Mouse (Mus musculus) hindbrain, embryonic 15.5 days (tissue): ENCODE measurements around the gene Copa. TPM values are rescaled to one million over a fixed set of nuclear protein-coding genes. Genes with fewer than 3 reads are reported as not detected.

Experiments
- ATAC-seq: fragments of 200-750 bp; cut with Nextera tagmentation; 2 replicates; pipeline ENCODE4 v1.8.0; 2017; ENCODE audit warnings: low read depth, moderate number of reproducible peaks, moderate TSS enrichment; ENCODE audit not compliant: low FRiP score
- H3K27ac ChIP-seq: fragments of 300-500 bp; sonication (generic); replicated peaks from 2 replicates; pipeline ENCODE4 v1.5.1; 2015; ENCODE audit warnings: mild to moderate bottlenecking, inconsistent platforms
- H3K27me3 ChIP-seq: fragments of 300-500 bp; sonication (generic); 2 replicates; pipeline ENCODE4 v1.6.1; 2015; ENCODE audit warnings: control low read depth, inconsistent platforms
- H3K36me3 ChIP-seq: fragments of 300-500 bp; sonication (generic); 2 replicates; pipeline ENCODE4 v1.6.1; 2015; ENCODE audit warnings: control low read depth, inconsistent platforms
- H3K4me1 ChIP-seq: fragments of 300-500 bp; sonication (generic); replicated peaks from 2 replicates; pipeline ENCODE4 v1.6.1; 2015; ENCODE audit warnings: control low read depth, inconsistent platforms
- H3K4me2 ChIP-seq: fragments of 300-500 bp; sonication (generic); 2 replicates; pipeline ENCODE4 v1.6.1; 2015; ENCODE audit warnings: moderate library complexity, mild to moderate bottlenecking, inconsistent platforms
- H3K4me3 ChIP-seq: fragments of 300-500 bp; sonication (generic); 2 replicates; pipeline ENCODE4 v1.5.1; 2015; ENCODE audit warnings: mild to moderate bottlenecking, inconsistent platforms
- H3K9ac ChIP-seq: fragments of 300-500 bp; sonication (generic); 2 replicates; pipeline ENCODE4 v1.6.1; 2015; ENCODE audit warnings: inconsistent platforms
- H3K9me3 ChIP-seq: fragments of 300-500 bp; sonication (generic); 2 replicates; pipeline ENCODE4 v1.6.1; 2016; ENCODE audit warnings: control low read depth, inconsistent platforms
- WGBS: fragments of 180-500 bp; shearing (Covaris S2); methylation state at CpG from one replicate; pipeline ENCODE4 v1.1.7; 2015; 5-methylcytosine and 5-hydroxymethylcytosine counted together
- polyA plus RNA-seq: library from polyadenylated mRNA; unstranded; fragments of >200 nt; fragmentation: Nextera tagmentation; extraction: Ambion mirVana; gene quantifications from 2 replicates; pipeline ENCODE4 v1.2.1, GENCODE M21; 2015

Gene Copa
- polyA plus RNA-seq, 1 experiment from 2014 or later = 190 TPM

DNA sequence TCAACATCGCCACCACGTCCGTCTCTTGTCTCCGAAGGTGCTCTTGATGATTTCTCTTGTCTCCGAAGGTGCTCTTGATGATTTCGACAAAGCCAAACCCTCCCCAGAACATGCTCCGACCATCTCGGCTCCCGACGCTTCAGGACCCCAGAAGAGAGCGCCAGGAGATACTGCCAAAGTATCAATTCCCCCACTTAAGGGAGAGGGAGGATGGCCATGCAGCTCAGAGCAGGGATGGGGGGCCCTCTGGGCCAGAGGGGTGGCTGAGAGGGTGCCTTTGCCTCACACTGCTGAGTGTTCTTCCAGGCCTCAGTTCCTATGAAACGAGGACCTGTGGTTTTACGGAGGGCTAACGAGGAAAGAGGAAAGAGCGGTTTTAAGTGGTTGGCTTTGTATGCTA is 46.2 kb downstream of the Copa start:
- Histone ChIP-seq H3K4me3 (no peak overlapping the region), H3K27ac (no peak overlapping the region), H3K9me3 (no peaks in the 10 kb centered on the region), H3K9ac (no peak overlapping the region), H3K36me3 (peaks cover 41% of the 10 kb centered on the region), H3K4me1 (peaks cover 17% of the 10 kb centered on the region), H3K27me3 (no peaks in the 10 kb centered on the region), H3K4me2 (no peak overlapping the region)
- 95% methylated on average over 15 of the region's 15 CpGs for WGBS
- ATAC-seq = no peak

DNA sequence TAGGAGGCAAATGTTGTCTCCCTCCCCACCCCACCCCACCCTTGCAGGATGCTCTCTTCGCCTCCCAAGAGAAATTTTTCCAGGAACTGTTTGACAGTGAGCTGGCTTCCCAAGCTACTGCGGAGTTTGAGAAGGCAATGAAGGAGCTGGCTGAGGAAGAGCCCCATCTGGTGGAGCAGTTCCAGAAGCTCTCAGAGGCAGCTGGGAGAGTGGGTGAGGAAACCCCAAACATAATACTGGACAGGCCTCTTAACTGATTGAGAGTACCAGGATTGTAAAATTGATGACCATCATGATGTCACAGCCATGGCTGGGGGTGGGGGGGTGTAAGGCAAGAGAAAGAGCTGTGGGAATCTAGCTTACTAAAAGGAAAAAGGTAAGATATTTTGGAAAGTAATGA is 46.8 kb downstream of the Copa start:
- H3K4me1 ChIP-seq = peaks cover 17% of the 10 kb centered on the region
- H3K36me3 ChIP-seq = peaks cover 43% of the 10 kb centered on the region
- no peak overlapping the region for H3K9ac ChIP-seq
- no peaks in the 10 kb centered on the region for H3K27me3 ChIP-seq
- H3K9me3 ChIP-seq = no peaks in the 10 kb centered on the region
- ATAC-seq = no peak
- WGBS = 61% methylated on average over 2 of the region's 2 CpGs
- no peak overlapping the region for H3K4me2 ChIP-seq
- no peak overlapping the region for H3K27ac ChIP-seq
- no peak overlapping the region for H3K4me3 ChIP-seq

DNA sequence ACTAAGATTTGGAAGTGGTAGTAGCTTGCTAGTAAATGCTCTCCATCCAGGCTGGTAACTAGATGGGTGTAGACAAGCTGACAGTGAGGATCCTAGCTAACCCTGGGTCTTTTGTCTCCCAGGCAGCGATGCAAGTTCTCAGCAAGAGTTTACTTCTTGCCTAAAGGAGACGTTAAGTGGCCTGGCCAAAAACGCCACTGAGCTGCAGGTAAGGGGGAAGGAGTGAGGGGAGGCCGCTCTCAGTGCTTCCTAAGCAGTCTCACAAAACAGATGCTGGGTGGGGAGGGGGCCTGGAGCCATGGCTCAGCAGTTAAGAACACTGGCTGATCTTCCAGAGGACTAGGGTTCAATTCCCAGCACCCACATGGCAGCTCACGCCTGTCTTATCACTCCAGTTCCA is 47.5 kb downstream of the Copa start:
- no peak for ATAC-seq
- Histone ChIP-seq H3K4me2 (no peak overlapping the region), H3K36me3 (peaks cover 49% of the 10 kb centered on the region), H3K4me3 (no peak overlapping the region), H3K9me3 (no peaks in the 10 kb centered on the region), H3K4me1 (peaks cover 17% of the 10 kb centered on the region), H3K27ac (no peak overlapping the region), H3K9ac (no peak overlapping the region), H3K27me3 (no peaks in the 10 kb centered on the region)
- WGBS = 98% methylated on average over 5 of the region's 5 CpGs

DNA sequence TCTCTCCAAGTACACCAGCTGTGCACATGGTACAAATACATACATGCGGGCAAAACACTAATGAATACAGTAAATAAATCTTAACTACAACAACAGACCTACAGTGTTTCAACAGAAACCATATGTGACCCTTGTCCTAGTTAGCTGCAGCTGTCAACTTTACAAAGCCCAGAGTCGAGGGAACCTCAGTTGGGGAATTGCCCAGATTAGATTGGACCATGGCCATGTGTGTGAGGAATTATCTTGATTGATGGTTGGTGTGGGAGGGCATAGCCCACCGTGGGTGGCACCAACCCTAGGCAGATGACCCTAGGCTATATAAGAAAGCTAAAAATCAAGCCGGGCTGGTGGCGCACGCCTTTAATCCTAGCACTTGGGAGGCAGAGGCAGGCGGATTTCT is 50.0 kb downstream of the Copa start:
- Histone ChIP-seq H3K4me2 (no peak overlapping the region), H3K27me3 (no peaks in the 10 kb centered on the region), H3K9me3 (no peaks in the 10 kb centered on the region), H3K27ac (no peak overlapping the region), H3K4me1 (peaks cover 10% of the 10 kb centered on the region), H3K9ac (no peak overlapping the region), H3K36me3 (peaks cover 59% of the 10 kb centered on the region), H3K4me3 (no peak overlapping the region)
- ATAC-seq = no peak
- 87% methylated on average over 7 of the region's 7 CpGs for WGBS

DNA sequence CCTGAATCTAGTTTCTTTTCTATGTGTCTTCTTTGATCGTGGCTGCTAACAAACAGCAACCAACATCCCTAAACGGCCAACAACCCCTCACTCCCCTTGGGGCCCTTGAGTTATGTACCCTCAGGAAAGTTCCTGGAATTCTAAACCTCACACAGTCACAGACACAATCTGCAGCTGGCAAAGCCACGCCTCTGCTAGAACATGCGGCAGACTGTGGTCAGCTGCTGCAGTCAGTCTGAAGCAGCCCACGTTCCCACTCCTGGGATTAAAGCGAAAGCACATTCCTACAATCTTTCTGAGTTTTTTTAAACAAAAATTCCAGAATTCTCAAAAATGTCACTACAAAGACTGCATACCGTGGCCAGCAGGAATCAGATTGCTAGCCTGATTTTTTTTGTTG is 51.2 kb downstream of the Copa start:
- H3K4me1 ChIP-seq = peaks cover 1% of the 10 kb centered on the region; the same call in 1 of the 2 replicates
- WGBS = 88% methylated on average over 7 of the region's 7 CpGs

DNA sequence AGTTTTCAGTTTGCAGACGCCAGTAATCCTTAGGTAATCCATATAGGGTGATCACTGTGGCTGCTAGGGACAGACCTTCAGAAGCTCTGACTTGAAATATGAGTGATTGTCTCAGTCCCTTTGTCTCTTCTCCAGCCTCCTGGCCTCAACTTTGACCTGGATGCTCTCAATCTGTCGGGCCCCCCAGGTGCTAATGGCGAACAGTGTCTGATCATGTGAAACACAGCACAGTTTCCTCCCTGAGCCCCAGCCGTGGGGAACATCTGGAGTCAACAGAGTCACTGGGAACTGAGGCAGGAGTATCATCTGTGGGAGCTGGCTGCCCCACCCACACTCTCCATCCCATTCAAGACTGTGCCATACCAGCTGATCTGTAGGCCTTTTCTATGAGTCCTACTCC is 51.7 kb downstream of the Copa start:
- no peak overlapping the region for H3K4me2 ChIP-seq
- H3K27me3 ChIP-seq = no peaks in the 10 kb centered on the region
- WGBS = 90% methylated on average over 4 of the region's 4 CpGs
- H3K4me1 ChIP-seq = no peaks in the 10 kb centered on the region
- peaks cover 59% of the 10 kb centered on the region for H3K36me3 ChIP-seq
- H3K9ac ChIP-seq = no peak overlapping the region
- H3K4me3 ChIP-seq = no peak overlapping the region
- ATAC-seq = no peak
- H3K27ac ChIP-seq = no peak overlapping the region
- no peaks in the 10 kb centered on the region for H3K9me3 ChIP-seq

More for the DNA sequence above, 51.2 kb downstream of the Copa start:
- Histone ChIP-seq H3K27me3 (no peaks in the 10 kb centered on the region), H3K36me3 (peaks cover 59% of the 10 kb centered on the region), H3K4me3 (no peak overlapping the region), H3K9ac (no peak overlapping the region), H3K27ac (no peak overlapping the region), H3K9me3 (no peaks in the 10 kb centered on the region), H3K4me2 (no peak overlapping the region)
- ATAC-seq = no peak

DNA sequence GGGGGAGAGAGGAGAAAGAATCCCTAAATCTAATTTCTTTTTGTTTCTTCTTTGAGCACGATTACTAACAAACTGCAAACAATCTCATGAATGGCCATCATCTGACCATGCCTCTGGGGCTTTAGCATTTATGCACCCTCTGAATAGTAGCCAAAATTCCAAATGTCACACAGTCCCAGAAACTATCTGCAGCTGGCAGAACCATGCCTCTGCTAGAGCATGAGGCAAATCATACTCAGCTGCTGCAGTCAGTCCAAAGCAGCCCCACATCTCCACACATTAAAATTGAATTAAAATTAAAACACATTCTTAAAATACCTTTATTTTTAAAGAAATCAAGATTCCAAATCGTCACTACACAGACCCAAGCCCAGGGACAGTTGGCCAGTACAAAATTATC is 57.8 kb downstream of the Copa start:
- 79% methylated on average over 2 of the region's 2 CpGs for WGBS
- no peak overlapping the region for H3K9ac ChIP-seq
- H3K4me1 ChIP-seq = no peaks in the 10 kb centered on the region
- H3K4me3 ChIP-seq = no peak overlapping the region
- no peak for ATAC-seq
- peaks cover 6% of the 10 kb centered on the region for H3K36me3 ChIP-seq
- H3K4me2 ChIP-seq = no peak overlapping the region
- H3K9me3 ChIP-seq = no peaks in the 10 kb centered on the region
- no peaks in the 10 kb centered on the region for H3K27me3 ChIP-seq
- H3K27ac ChIP-seq = no peak overlapping the region

DNA sequence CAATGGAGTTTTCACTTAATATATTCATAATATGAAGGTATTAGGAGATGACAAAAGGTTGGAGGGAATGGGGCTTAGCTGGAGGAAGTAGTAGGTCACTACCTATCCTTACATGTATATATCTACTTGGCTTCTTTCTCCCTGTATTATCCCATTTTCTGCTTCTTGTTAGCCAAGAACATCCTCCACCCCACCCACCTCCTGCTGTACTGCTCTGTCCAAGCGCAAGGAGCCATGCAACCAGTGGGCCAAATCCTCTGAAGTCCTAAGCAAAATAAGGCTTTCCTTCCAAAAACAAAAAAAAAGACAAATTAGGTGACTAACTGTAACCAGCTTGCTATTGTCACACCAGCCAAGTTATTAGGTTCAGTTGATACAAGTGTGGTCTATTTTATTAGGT is 58.5 kb downstream of the Copa start:
- no peak overlapping the region for H3K4me3 ChIP-seq
- no peak overlapping the region for H3K9ac ChIP-seq
- peaks cover 1% of the 10 kb centered on the region for H3K36me3 ChIP-seq
- H3K9me3 ChIP-seq = no peaks in the 10 kb centered on the region
- H3K27me3 ChIP-seq = no peaks in the 10 kb centered on the region
- no peak overlapping the region for H3K27ac ChIP-seq
- no peaks in the 10 kb centered on the region for H3K4me1 ChIP-seq
- no peak overlapping the region for H3K4me2 ChIP-seq
- 93% methylated on average over 1 of the region's 1 CpGs for WGBS
- ATAC-seq = no peak

DNA sequence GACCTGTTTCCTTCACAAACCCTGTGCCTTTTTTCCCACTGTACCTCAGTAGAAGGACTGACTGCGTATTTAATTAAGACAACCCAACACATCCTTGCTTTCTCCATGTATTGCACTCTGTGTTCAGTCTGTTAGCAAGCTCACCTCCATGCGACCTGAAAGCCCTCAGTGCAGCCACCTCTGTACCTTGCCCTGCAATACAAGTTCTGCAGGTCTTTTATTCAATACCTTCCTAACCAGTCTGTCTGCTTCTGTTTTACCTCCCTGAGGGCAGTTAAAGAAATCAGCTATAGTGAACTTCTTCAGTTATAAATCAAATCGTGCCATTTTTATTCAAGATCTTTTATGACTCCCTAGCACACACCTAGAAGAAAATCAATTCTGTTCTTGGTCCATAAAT is 59.2 kb downstream of the Copa start:
- Histone ChIP-seq H3K27ac (no peak overlapping the region), H3K36me3 (no peaks in the 10 kb centered on the region), H3K27me3 (no peaks in the 10 kb centered on the region), H3K9me3 (no peaks in the 10 kb centered on the region), H3K9ac (no peak overlapping the region), H3K4me3 (no peak overlapping the region), H3K4me1 (no peaks in the 10 kb centered on the region), H3K4me2 (no peak overlapping the region)
- no peak for ATAC-seq
- 83% methylated on average over 3 of the region's 3 CpGs for WGBS

DNA sequence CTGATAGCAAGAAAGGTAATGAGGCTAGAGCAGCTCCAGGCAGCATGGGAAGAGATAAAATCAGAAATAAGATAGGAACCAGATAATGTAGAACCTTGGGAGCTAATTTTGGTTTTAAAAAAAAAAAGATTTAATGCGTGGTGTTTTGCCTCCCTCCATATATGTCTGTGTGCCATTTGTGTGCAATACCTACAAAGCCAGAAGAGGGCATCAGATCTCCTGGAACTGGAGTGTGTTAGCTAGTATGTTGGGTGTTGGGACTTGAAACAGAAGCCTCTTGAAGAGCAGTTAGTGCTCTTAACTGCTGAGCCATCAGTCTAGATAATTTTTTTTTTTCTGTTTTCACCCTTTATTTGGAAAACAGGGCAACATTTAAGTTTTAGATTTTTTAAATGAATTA is 61.2 kb downstream of the Copa start:
- H3K27me3 ChIP-seq = no peaks in the 10 kb centered on the region
- H3K9me3 ChIP-seq = no peaks in the 10 kb centered on the region
- no peak overlapping the region for H3K4me2 ChIP-seq
- H3K4me1 ChIP-seq = peaks cover 6% of the 10 kb centered on the region
- no peaks in the 10 kb centered on the region for H3K36me3 ChIP-seq
- H3K27ac ChIP-seq = no peak overlapping the region
- no peak for ATAC-seq
- no peak overlapping the region for H3K9ac ChIP-seq
- no peak overlapping the region for H3K4me3 ChIP-seq
- 26% methylated on average over 1 of the region's 1 CpGs for WGBS

DNA sequence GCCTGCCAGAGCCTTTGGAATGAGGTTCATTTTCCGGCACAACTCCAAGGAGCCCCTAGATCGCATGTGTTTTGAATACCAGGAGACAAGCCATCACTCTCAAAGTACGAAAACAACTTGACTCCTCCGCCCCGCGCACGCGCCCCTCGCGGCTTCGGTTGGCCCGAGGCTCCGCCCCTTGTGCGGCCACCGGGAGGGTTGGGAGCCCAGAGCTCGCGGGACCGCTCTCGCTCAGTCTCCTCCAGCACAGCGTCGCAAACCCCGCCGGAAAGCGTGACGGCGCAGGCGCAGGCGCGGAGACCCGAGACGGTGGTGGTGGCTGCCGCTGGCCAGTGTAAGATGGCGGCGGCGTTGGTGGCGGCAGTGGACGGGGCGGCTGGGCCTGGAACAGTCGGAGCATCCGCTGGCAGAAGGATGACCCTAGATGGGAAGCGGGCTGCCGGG is 65.5 kb downstream of the Copa start, which contains the start of gene Dcaf8:
Gene Dcaf8 (plus strand): TSS at position 250 of the 444 bp plus-strand sequence.
- Histone ChIP-seq H3K4me3 (peak within 1 kb of the TSS; percentile 75), H3K4me1 (peaks cover 21% of the 10 kb centered on the region), H3K9ac (peak within 1 kb of the TSS; percentile 85), H3K36me3 (peaks cover 16% of the 10 kb centered on the region; the same call in 1 of the 2 replicates), H3K9me3 (no peaks in the 10 kb centered on the region), H3K4me2 (peak within 1 kb of the TSS; percentile 66), H3K27ac (peak within 1 kb of the TSS; percentile 89), H3K27me3 (no peaks in the 10 kb centered on the region)
- ATAC-seq = peak; percentile 99
- WGBS = 0% methylated on average over 42 of the region's 42 CpGs

DNA sequence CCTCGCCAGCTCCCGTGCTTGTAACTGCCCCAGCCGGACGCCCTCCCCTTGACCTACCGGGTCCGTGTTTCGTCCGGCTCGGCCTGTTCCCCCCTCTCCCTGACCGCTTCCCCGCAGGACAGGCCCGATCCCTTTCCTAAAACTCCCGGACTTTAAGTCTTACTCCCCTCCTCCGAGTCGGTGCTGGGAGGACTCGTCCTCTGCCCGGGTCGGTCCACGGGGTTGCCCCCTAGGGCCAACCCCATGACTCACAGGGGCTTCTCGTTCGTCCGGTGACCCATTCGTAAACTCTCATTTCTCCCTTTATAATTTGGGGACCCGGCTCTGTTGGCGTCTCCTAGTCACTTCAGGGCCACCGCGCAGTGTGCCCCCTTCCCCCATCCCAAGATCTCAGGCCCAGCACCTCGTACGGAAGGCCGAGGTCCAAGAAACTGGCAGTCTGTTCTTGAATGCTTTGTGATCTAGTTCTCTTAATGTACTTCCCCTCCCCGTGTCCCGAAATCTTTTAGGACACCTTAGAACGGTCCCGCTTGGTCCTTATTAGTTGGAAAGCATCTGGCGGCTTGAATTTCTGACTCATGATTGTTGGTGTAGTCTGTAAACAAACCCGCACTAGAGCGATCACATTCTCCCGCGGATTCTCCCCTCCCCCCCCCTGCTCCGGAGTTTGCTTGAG is 66.1 kb downstream of the Copa start:
- H3K4me3 ChIP-seq = peak overlapping the region; percentile 75
- peaks cover 21% of the 10 kb centered on the region for H3K4me1 ChIP-seq

More for the DNA sequence above, 66.1 kb downstream of the Copa start:
- Histone ChIP-seq H3K9ac (peak overlapping the region; percentile 85), H3K4me2 (peak overlapping the region; percentile 66), H3K27me3 (no peaks in the 10 kb centered on the region), H3K9me3 (no peaks in the 10 kb centered on the region), H3K27ac (peak overlapping the region; percentile 89), H3K36me3 (peaks cover 19% of the 10 kb centered on the region; the same call in 1 of the 2 replicates)
- ATAC-seq = peak; percentile 72
- WGBS = under 1% methylated on average over 40 of the region's 40 CpGs
